Mouse (Mus musculus) midbrain, postnatal 0 days (tissue): ENCODE results near the gene Fam160b1. TPM values are rescaled to one million over a fixed set of nuclear protein-coding genes. Genes with fewer than 3 reads are reported as not detected.

Source experiments
- ATAC-seq: fragments of 200-750 bp; cut with Nextera tagmentation; 2 replicates; pipeline ENCODE4 v1.8.0; 2017; ENCODE audit warnings: moderate number of reproducible peaks, mild to moderate bottlenecking, moderate TSS enrichment, moderate library complexity; ENCODE audit not compliant: low FRiP score
- DNase-seq: peaks from one replicate; pipeline ENCODE4 v3.0.0-alpha.2; 2015; ENCODE audit warnings: low spot score
- H3K27ac ChIP-seq: fragments of 300-500 bp; sonication (generic); 2 replicates; pipeline ENCODE4 v1.5.1; 2014; ENCODE audit warnings: low read depth, mild to moderate bottlenecking, low read length, mixed read lengths
- H3K27me3 ChIP-seq: fragments of 300-500 bp; sonication (generic); 2 replicates; pipeline ENCODE4 v1.6.1; 2014; ENCODE audit warnings: low read length, control low read depth, mixed read lengths; ENCODE audit not compliant: insufficient read depth
- H3K36me3 ChIP-seq: fragments of 300-500 bp; sonication (generic); 2 replicates; pipeline ENCODE4 v1.6.1; 2014; ENCODE audit warnings: low read length, control low read depth, mixed read lengths; ENCODE audit not compliant: insufficient read depth
- H3K4me1 ChIP-seq: fragments of 300-500 bp; sonication (generic); 2 replicates; pipeline ENCODE4 v1.6.1; 2014; ENCODE audit warnings: mild to moderate bottlenecking, control low read depth, antibody characterized with exemption, low read length, mixed read lengths; ENCODE audit not compliant: insufficient read depth
- H3K4me2 ChIP-seq: fragments of 300-500 bp; sonication (generic); 2 replicates; pipeline ENCODE4 v1.6.1; 2014; ENCODE audit warnings: low read depth, mild to moderate bottlenecking, low read length, mixed read lengths; ENCODE audit not compliant: poor library complexity, severe bottlenecking
- H3K4me3 ChIP-seq: fragments of 300-500 bp; sonication (generic); 2 replicates; pipeline ENCODE4 v1.5.1; 2014; ENCODE audit warnings: low read depth, mild to moderate bottlenecking, low read length, moderate library complexity
- H3K9ac ChIP-seq: fragments of 300-500 bp; sonication (generic); replicated peaks from 2 replicates; pipeline ENCODE4 v1.6.1; 2014; ENCODE audit warnings: mild to moderate bottlenecking, low read length, moderate library complexity, mixed read lengths; ENCODE audit not compliant: poor library complexity, severe bottlenecking
- H3K9me3 ChIP-seq: fragments of 300-500 bp; sonication (generic); 2 replicates; pipeline ENCODE4 v1.6.1; 2016; ENCODE audit warnings: low read length, control low read depth
- CTCF ChIP-seq: IDR thresholded peaks from 2 replicates; pipeline ENCODE4 v1.5.1; 2016; ENCODE audit warnings: antibody characterized with exemption, mild to moderate bottlenecking
- WGBS: fragments of 180-500 bp; shearing (Covaris S2); extraction: QIAGEN DNeasy Blood & Tissue Kit; methylation state at CpG from one replicate; pipeline ENCODE4 v1.1.7; 2014; 5-methylcytosine and 5-hydroxymethylcytosine counted together
- polyA plus RNA-seq: library from polyadenylated mRNA; unstranded; fragments of >200 nt; fragmentation: Nextera tagmentation; extraction: Ambion mirVana; gene quantifications from 2 replicates; pipeline ENCODE4 v1.2.1, GENCODE M21; 2015
- total RNA-seq: library from RNA; depleted of rRNA; stranded (reverse); fragments of >200 nt; gene quantifications from 2 replicates; pipeline ENCODE4 v1.2.3, GENCODE M21; 2014

Gene Fam160b1
- total and polyA plus RNA-seq, 2 experiments from 2014 or later, result 11.0 to 19.9 TPM

GRCm38 (mm10) chr19:57396609-57397008, 36.1 kb downstream of the Fam160b1 start:
- H3K9ac ChIP-seq, result no peak overlapping the region
- H3K4me2 ChIP-seq, result no peak overlapping the region
- DNase-seq, result no peak
- H3K9me3 ChIP-seq, result no peaks in the 10 kb centered on the region
- no peak for TF ChIP-seq CTCF
- H3K4me1 ChIP-seq, result no peaks in the 10 kb centered on the region
- H3K27ac ChIP-seq, result no peak overlapping the region
- no peaks in the 10 kb centered on the region for H3K27me3 ChIP-seq
- 88% methylated on average over 7 of the region's 7 CpGs for WGBS
- ATAC-seq, result no peak
- H3K4me3 ChIP-seq, result no peak overlapping the region
- no peaks in the 10 kb centered on the region for H3K36me3 ChIP-seq

GRCm38 (mm10) chr19:57402364-57402763, 41.9 kb downstream of the Fam160b1 start:
- WGBS, result 36% methylated on average over 6 of the region's 6 CpGs
- H3K27ac ChIP-seq, result no peak overlapping the region
- no peak overlapping the region for H3K4me2 ChIP-seq
- H3K36me3 ChIP-seq, result no peaks in the 10 kb centered on the region
- no peaks in the 10 kb centered on the region for H3K4me1 ChIP-seq
- TF ChIP-seq CTCF, result no peak
- DNase-seq, result no peak
- ATAC-seq, result no peak
- H3K4me3 ChIP-seq, result no peak overlapping the region
- no peaks in the 10 kb centered on the region for H3K9me3 ChIP-seq
- no peak overlapping the region for H3K9ac ChIP-seq
- H3K27me3 ChIP-seq, result no peaks in the 10 kb centered on the region

- WGBS, result 13% methylated on average over 24 of the region's 24 CpGs
- Histone ChIP-seq H3K27ac (no peak overlapping the region), H3K36me3 (no peaks in the 10 kb centered on the region), H3K27me3 (no peaks in the 10 kb centered on the region), H3K4me3 (no peak overlapping the region), H3K9ac (no peak overlapping the region), H3K4me1 (no peaks in the 10 kb centered on the region), H3K9me3 (no peaks in the 10 kb centered on the region), H3K4me2 (peak overlapping the region; percentile 30)
- peak; percentile 83 for TF ChIP-seq CTCF
- ATAC-seq, result no peak
- DNase-seq, result peak; percentile 73
These were observed 43.4 kb downstream of the Fam160b1 start for GRCm38 (mm10) chr19:57403700-57404501.

GRCm38 (mm10) chr19:57404502-57404848, 44.0 kb downstream of the Fam160b1 start:
- no peak overlapping the region for H3K4me3 ChIP-seq
- no peak overlapping the region for H3K27ac ChIP-seq
- no peak overlapping the region for H3K9ac ChIP-seq
- no peaks in the 10 kb centered on the region for H3K4me1 ChIP-seq
- no peak for ATAC-seq
- H3K4me2 ChIP-seq, result peak overlapping the region; percentile 30
- no peaks in the 10 kb centered on the region for H3K36me3 ChIP-seq
- WGBS, result 13% methylated on average over 9 of the region's 9 CpGs
- TF ChIP-seq CTCF, result no peak
- no peaks in the 10 kb centered on the region for H3K9me3 ChIP-seq
- no peaks in the 10 kb centered on the region for H3K27me3 ChIP-seq
- no peak for DNase-seq

GRCm38 (mm10) chr19:57407947-57408346, 47.5 kb downstream of the Fam160b1 start:
- Histone ChIP-seq H3K4me3 (no peak overlapping the region), H3K36me3 (no peaks in the 10 kb centered on the region), H3K9ac (no peak overlapping the region), H3K27me3 (no peaks in the 10 kb centered on the region), H3K27ac (no peak overlapping the region), H3K4me2 (no peak overlapping the region), H3K4me1 (peaks cover 4% of the 10 kb centered on the region; the same call in 1 of the 2 replicates), H3K9me3 (no peaks in the 10 kb centered on the region)
- WGBS, result 100% methylated on average over 1 of the region's 1 CpGs
- ATAC-seq (no peak), DNase-seq (no peak)
- TF ChIP-seq CTCF, result no peak

- no peak overlapping the region for H3K27ac ChIP-seq
These were observed 51.1 kb downstream of the Fam160b1 start for GRCm38 (mm10) chr19:57411375-57412196.

More at GRCm38 (mm10) chr19:57411375-57412196, 51.1 kb downstream of the Fam160b1 start:
- no peak overlapping the region for H3K9ac ChIP-seq
- ATAC-seq (peak; percentile 27), DNase-seq (peak; percentile 89)
- H3K9me3 ChIP-seq, result no peaks in the 10 kb centered on the region
- H3K4me2 ChIP-seq, result peak overlapping the region; percentile 21
- 35% methylated on average over 29 of the region's 29 CpGs for WGBS
- peaks cover 4% of the 10 kb centered on the region; the same call in 1 of the 2 replicates for H3K4me1 ChIP-seq
- H3K4me3 ChIP-seq, result no peak overlapping the region
- TF ChIP-seq CTCF, result peak; percentile 16; the same call in 1 of the 2 replicates
- no peaks in the 10 kb centered on the region for H3K27me3 ChIP-seq
- no peaks in the 10 kb centered on the region for H3K36me3 ChIP-seq
